Mouse (Mus musculus): ENCODE results near the gene Rab19. TPM values are rescaled to one million over a fixed set of nuclear protein-coding genes. Genes with fewer than 3 reads are reported as not detected.

Gene Rab19
- polyA plus RNA-seq, 1 experiment, result 0.26 TPM

- Histone ChIP-seq H3K27me3 (ENCODE audit: control insufficient read depth, insufficient read depth, low read length) (no peaks in the 10 kb centered on the region), H3K4me3 (ENCODE audit: control insufficient read depth, low read depth, low read length) (no peak overlapping the region), H3K4me1 (ENCODE audit: control insufficient read depth, insufficient read depth, low read length) (peaks cover 9% of the 10 kb centered on the region), H3K36me3 (ENCODE audit: control insufficient read depth, insufficient read depth, low read length) (no peaks in the 10 kb centered on the region), H3K27ac (ENCODE audit: control insufficient read depth, insufficient read depth, low read depth, low read length) (no peak overlapping the region)
- no peak for TF ChIP-seq CTCF (IDR thresholded peaks at IDR 0.05; ENCODE audit: control insufficient read depth, insufficient read depth, insufficient replicate concordance, low read depth, low read length)
- TF ChIP-seq POLR2A (IDR thresholded peaks at IDR 0.05; ENCODE audit: control insufficient read depth, low read depth, low read length), result no peak
Measured at GRCm38 (mm10) chr6:39379749-39380148, 1.2 kb upstream of the Rab19 start.

- H3K36me3 ChIP-seq (ENCODE audit: control insufficient read depth, insufficient read depth, low read length), result no peaks in the 10 kb centered on the region
- TF ChIP-seq CTCF (IDR thresholded peaks at IDR 0.05; ENCODE audit: control insufficient read depth, insufficient read depth, insufficient replicate concordance, low read depth, low read length) (no peak), POLR2A (IDR thresholded peaks at IDR 0.05; ENCODE audit: control insufficient read depth, low read depth, low read length) (no peak)
- no peak overlapping the region for H3K27ac ChIP-seq (ENCODE audit: control insufficient read depth, insufficient read depth, low read depth, low read length)
- H3K27me3 ChIP-seq (ENCODE audit: control insufficient read depth, insufficient read depth, low read length), result no peaks in the 10 kb centered on the region
- no peak overlapping the region for H3K4me3 ChIP-seq (ENCODE audit: control insufficient read depth, low read depth, low read length)
- H3K4me1 ChIP-seq (ENCODE audit: control insufficient read depth, insufficient read depth, low read length), result peaks cover 9% of the 10 kb centered on the region
Measured at GRCm38 (mm10) chr6:39380276-39380675, 699 bp upstream of the Rab19 start.

- Histone ChIP-seq H3K4me1 (ENCODE audit: control insufficient read depth, insufficient read depth, low read length) (no peaks in the 10 kb centered on the region), H3K27ac (ENCODE audit: control insufficient read depth, insufficient read depth, low read depth, low read length) (no peak overlapping the region), H3K36me3 (ENCODE audit: control insufficient read depth, insufficient read depth, low read length) (no peaks in the 10 kb centered on the region), H3K4me3 (ENCODE audit: control insufficient read depth, low read depth, low read length) (no peak overlapping the region), H3K27me3 (ENCODE audit: control insufficient read depth, insufficient read depth, low read length) (no peaks in the 10 kb centered on the region)
- no peak for TF ChIP-seq CTCF (IDR thresholded peaks at IDR 0.05; ENCODE audit: control insufficient read depth, insufficient read depth, insufficient replicate concordance, low read depth, low read length)
- TF ChIP-seq POLR2A (IDR thresholded peaks at IDR 0.05; ENCODE audit: control insufficient read depth, low read depth, low read length), result no peak
Measured at GRCm38 (mm10) chr6:39389988-39390387, 9.0 kb downstream of the Rab19 start.

GRCm38 (mm10) chr6:39395471-39395870 lies 14.5 kb downstream of the Rab19 start:
- peaks cover 1% of the 10 kb centered on the region for H3K36me3 ChIP-seq (ENCODE audit: control insufficient read depth, insufficient read depth, low read length)
- no peak overlapping the region for H3K4me3 ChIP-seq (ENCODE audit: control insufficient read depth, low read depth, low read length)
- H3K27ac ChIP-seq (ENCODE audit: control insufficient read depth, insufficient read depth, low read depth, low read length), result no peak overlapping the region
- H3K27me3 ChIP-seq (ENCODE audit: control insufficient read depth, insufficient read depth, low read length), result no peaks in the 10 kb centered on the region
- peaks cover 3% of the 10 kb centered on the region for H3K4me1 ChIP-seq (ENCODE audit: control insufficient read depth, insufficient read depth, low read length)
- TF ChIP-seq POLR2A (IDR thresholded peaks at IDR 0.05; ENCODE audit: control insufficient read depth, low read depth, low read length) (no peak), CTCF (IDR thresholded peaks at IDR 0.05; ENCODE audit: control insufficient read depth, insufficient read depth, insufficient replicate concordance, low read depth, low read length) (no peak)

GRCm38 (mm10) chr6:39395916-39396315 lies 14.9 kb downstream of the Rab19 start:
- peak overlapping the region; percentile 29; the same call in 1 of the 2 replicates for H3K27ac ChIP-seq (ENCODE audit: control insufficient read depth, insufficient read depth, low read depth, low read length)

GRCm38 (mm10) chr6:39397046-39397445 lies 16.1 kb downstream of the Rab19 start:
- no peak overlapping the region for H3K4me3 ChIP-seq (ENCODE audit: control insufficient read depth, low read depth, low read length)
- H3K27me3 ChIP-seq (ENCODE audit: control insufficient read depth, insufficient read depth, low read length), result no peaks in the 10 kb centered on the region
- no peak overlapping the region for H3K27ac ChIP-seq (ENCODE audit: control insufficient read depth, insufficient read depth, low read depth, low read length)
- H3K4me1 ChIP-seq (ENCODE audit: control insufficient read depth, insufficient read depth, low read length), result peaks cover 3% of the 10 kb centered on the region
- peaks cover 1% of the 10 kb centered on the region for H3K36me3 ChIP-seq (ENCODE audit: control insufficient read depth, insufficient read depth, low read length)
- TF ChIP-seq CTCF (IDR thresholded peaks at IDR 0.05; ENCODE audit: control insufficient read depth, insufficient read depth, insufficient replicate concordance, low read depth, low read length) (no peak), POLR2A (IDR thresholded peaks at IDR 0.05; ENCODE audit: control insufficient read depth, low read depth, low read length) (no peak)

More at GRCm38 (mm10) chr6:39395916-39396315, 14.9 kb downstream of the Rab19 start:
- no peaks in the 10 kb centered on the region for H3K27me3 ChIP-seq (ENCODE audit: control insufficient read depth, insufficient read depth, low read length)
- H3K36me3 ChIP-seq (ENCODE audit: control insufficient read depth, insufficient read depth, low read length), result peaks cover 1% of the 10 kb centered on the region
- H3K4me3 ChIP-seq (ENCODE audit: control insufficient read depth, low read depth, low read length), result no peak overlapping the region
- TF ChIP-seq POLR2A (IDR thresholded peaks at IDR 0.05; ENCODE audit: control insufficient read depth, low read depth, low read length) (no peak), CTCF (IDR thresholded peaks at IDR 0.05; ENCODE audit: control insufficient read depth, insufficient read depth, insufficient replicate concordance, low read depth, low read length) (no peak)
- H3K4me1 ChIP-seq (ENCODE audit: control insufficient read depth, insufficient read depth, low read length), result peaks cover 3% of the 10 kb centered on the region

- TF ChIP-seq POLR2A (IDR thresholded peaks at IDR 0.05; ENCODE audit: control insufficient read depth, low read depth, low read length), result no peak
- peaks cover 3% of the 10 kb centered on the region for H3K4me1 ChIP-seq (ENCODE audit: control insufficient read depth, insufficient read depth, low read length)
- H3K27ac ChIP-seq (ENCODE audit: control insufficient read depth, insufficient read depth, low read depth, low read length), result no peak overlapping the region
- no peak overlapping the region for H3K4me3 ChIP-seq (ENCODE audit: control insufficient read depth, low read depth, low read length)
- peaks cover 1% of the 10 kb centered on the region for H3K36me3 ChIP-seq (ENCODE audit: control insufficient read depth, insufficient read depth, low read length)
- H3K27me3 ChIP-seq (ENCODE audit: control insufficient read depth, insufficient read depth, low read length), result no peaks in the 10 kb centered on the region
Measured at GRCm38 (mm10) chr6:39398342-39398741, 17.4 kb downstream of the Rab19 start.

- peaks cover 3% of the 10 kb centered on the region for H3K36me3 ChIP-seq (ENCODE audit: control insufficient read depth, insufficient read depth, low read length)
- H3K27ac ChIP-seq (ENCODE audit: control insufficient read depth, insufficient read depth, low read depth, low read length), result no peak overlapping the region
- no peaks in the 10 kb centered on the region for H3K27me3 ChIP-seq (ENCODE audit: control insufficient read depth, insufficient read depth, low read length)
- TF ChIP-seq CTCF (IDR thresholded peaks at IDR 0.05; ENCODE audit: control insufficient read depth, insufficient read depth, insufficient replicate concordance, low read depth, low read length) (peak; percentile 42; the same call in 1 of the 2 replicates), POLR2A (IDR thresholded peaks at IDR 0.05; ENCODE audit: control insufficient read depth, low read depth, low read length) (no peak)
- H3K4me1 ChIP-seq (ENCODE audit: control insufficient read depth, insufficient read depth, low read length), result peaks cover 3% of the 10 kb centered on the region
- no peak overlapping the region for H3K4me3 ChIP-seq (ENCODE audit: control insufficient read depth, low read depth, low read length)
Measured at GRCm38 (mm10) chr6:39400343-39400742, 19.4 kb downstream of the Rab19 start.
